Mouse (Mus musculus): ENCODE results near the gene Nsd2.

Gene Nsd2

GRCm38 (mm10) chr5:33819876-33820732, at the start of gene Nsd2:
TSS of gene Nsd2 (plus strand) at chr5:33820725.
- no peaks in the 10 kb centered on the region for H3K36me3 ChIP-seq (ENCODE audit: control insufficient read depth, insufficient read depth, low read length, poor library complexity, severe bottlenecking)
- DNase-seq (ENCODE audit: low read depth, low spot score) = peak; percentile 88
- H3K27me3 ChIP-seq (ENCODE audit: control insufficient read depth, insufficient read depth, low read length, poor library complexity, severe bottlenecking) = no peaks in the 10 kb centered on the region

GRCm38 (mm10) chr5:33777195-33777594, 43.3 kb upstream of the Nsd2 start:
- H3K36me3 ChIP-seq (ENCODE audit: control insufficient read depth, insufficient read depth, low read length, poor library complexity, severe bottlenecking) = peaks cover 4% of the 10 kb centered on the region
- DNase-seq (ENCODE audit: low read depth, low spot score) = no peak
- no peaks in the 10 kb centered on the region for H3K27me3 ChIP-seq (ENCODE audit: control insufficient read depth, insufficient read depth, low read length, poor library complexity, severe bottlenecking)

- DNase-seq (ENCODE audit: low read depth, low spot score) = no peak
- Histone ChIP-seq H3K36me3 (ENCODE audit: control insufficient read depth, insufficient read depth, low read length, poor library complexity, severe bottlenecking) (no peaks in the 10 kb centered on the region; the same call in 1 of the 2 replicates), H3K27me3 (ENCODE audit: control insufficient read depth, insufficient read depth, low read length, poor library complexity, severe bottlenecking) (no peaks in the 10 kb centered on the region)
These were observed 38.6 kb upstream of the Nsd2 start for GRCm38 (mm10) chr5:33781964-33782344.

- peak; percentile 94 for DNase-seq (ENCODE audit: low read depth, low spot score)
- Histone ChIP-seq H3K36me3 (ENCODE audit: control insufficient read depth, insufficient read depth, low read length, poor library complexity, severe bottlenecking) (no peaks in the 10 kb centered on the region; the same call in 1 of the 2 replicates), H3K27me3 (ENCODE audit: control insufficient read depth, insufficient read depth, low read length, poor library complexity, severe bottlenecking) (no peaks in the 10 kb centered on the region)
These were observed 38.1 kb upstream of the Nsd2 start, which contains the start of gene Letm1 for GRCm38 (mm10) chr5:33782345-33782998. TSS of gene Letm1 (minus strand) at chr5:33782817.

- Histone ChIP-seq H3K27me3 (ENCODE audit: control insufficient read depth, insufficient read depth, low read length, poor library complexity, severe bottlenecking) (no peaks in the 10 kb centered on the region), H3K36me3 (ENCODE audit: control insufficient read depth, insufficient read depth, low read length, poor library complexity, severe bottlenecking) (no peaks in the 10 kb centered on the region)
- DNase-seq (ENCODE audit: low read depth, low spot score) = no peak
These were observed 37.5 kb upstream of the Nsd2 start for GRCm38 (mm10) chr5:33782999-33783390.

GRCm38 (mm10) chr5:33791912-33792643, 28.4 kb upstream of the Nsd2 start:
- Histone ChIP-seq H3K36me3 (ENCODE audit: control insufficient read depth, insufficient read depth, low read length, poor library complexity, severe bottlenecking) (no peaks in the 10 kb centered on the region), H3K27me3 (ENCODE audit: control insufficient read depth, insufficient read depth, low read length, poor library complexity, severe bottlenecking) (no peaks in the 10 kb centered on the region)
- DNase-seq (ENCODE audit: low read depth, low spot score) = no peak

GRCm38 (mm10) chr5:33803337-33803736, 17.2 kb upstream of the Nsd2 start:
- no peaks in the 10 kb centered on the region for H3K27me3 ChIP-seq (ENCODE audit: control insufficient read depth, insufficient read depth, low read length, poor library complexity, severe bottlenecking)
- no peaks in the 10 kb centered on the region for H3K36me3 ChIP-seq (ENCODE audit: control insufficient read depth, insufficient read depth, low read length, poor library complexity, severe bottlenecking)
- no peak for DNase-seq (ENCODE audit: low read depth, low spot score)

- Histone ChIP-seq H3K36me3 (ENCODE audit: control insufficient read depth, insufficient read depth, low read length, poor library complexity, severe bottlenecking) (no peaks in the 10 kb centered on the region), H3K27me3 (ENCODE audit: control insufficient read depth, insufficient read depth, low read length, poor library complexity, severe bottlenecking) (no peaks in the 10 kb centered on the region)
- peak; percentile 28 for DNase-seq (ENCODE audit: low read depth, low spot score)
These were observed 9.0 kb upstream of the Nsd2 start for GRCm38 (mm10) chr5:33811519-33811918.

GRCm38 (mm10) chr5:33816008-33816725, 4.4 kb upstream of the Nsd2 start:
- Histone ChIP-seq H3K27me3 (ENCODE audit: control insufficient read depth, insufficient read depth, low read length, poor library complexity, severe bottlenecking) (no peaks in the 10 kb centered on the region), H3K36me3 (ENCODE audit: control insufficient read depth, insufficient read depth, low read length, poor library complexity, severe bottlenecking) (no peaks in the 10 kb centered on the region)
- DNase-seq (ENCODE audit: low read depth, low spot score) = no peak

GRCm38 (mm10) chr5:33818104-33818503, 2.4 kb upstream of the Nsd2 start:
- no peak for DNase-seq (ENCODE audit: low read depth, low spot score)
- Histone ChIP-seq H3K27me3 (ENCODE audit: control insufficient read depth, insufficient read depth, low read length, poor library complexity, severe bottlenecking) (no peaks in the 10 kb centered on the region), H3K36me3 (ENCODE audit: control insufficient read depth, insufficient read depth, low read length, poor library complexity, severe bottlenecking) (no peaks in the 10 kb centered on the region)

GRCm38 (mm10) chr5:33819141-33819875, 1.2 kb upstream of the Nsd2 start:
- DNase-seq (ENCODE audit: low read depth, low spot score) = no peak
- no peaks in the 10 kb centered on the region for H3K36me3 ChIP-seq (ENCODE audit: control insufficient read depth, insufficient read depth, low read length, poor library complexity, severe bottlenecking)
- H3K27me3 ChIP-seq (ENCODE audit: control insufficient read depth, insufficient read depth, low read length, poor library complexity, severe bottlenecking) = no peaks in the 10 kb centered on the region

GRCm38 (mm10) chr5:33820733-33821621, 452 bp downstream of the Nsd2 start:
- peak; percentile 38 for DNase-seq (ENCODE audit: low read depth, low spot score)
- H3K27me3 ChIP-seq (ENCODE audit: control insufficient read depth, insufficient read depth, low read length, poor library complexity, severe bottlenecking) = no peaks in the 10 kb centered on the region
- no peaks in the 10 kb centered on the region for H3K36me3 ChIP-seq (ENCODE audit: control insufficient read depth, insufficient read depth, low read length, poor library complexity, severe bottlenecking)

GRCm38 (mm10) chr5:33821901-33822427, 1.4 kb downstream of the Nsd2 start:
- no peak for DNase-seq (ENCODE audit: low read depth, low spot score)
- H3K27me3 ChIP-seq (ENCODE audit: control insufficient read depth, insufficient read depth, low read length, poor library complexity, severe bottlenecking) = no peaks in the 10 kb centered on the region
- H3K36me3 ChIP-seq (ENCODE audit: control insufficient read depth, insufficient read depth, low read length, poor library complexity, severe bottlenecking) = no peaks in the 10 kb centered on the region
